Mouse (Mus musculus): ENCODE data around the gene Trpc2. TPM values are rescaled to one million over a fixed set of nuclear protein-coding genes. Genes with fewer than 3 reads are reported as not detected.
"Not testable (repeated sequence)": the region's sequence is repeated elsewhere in the genome, so short reads cannot be mapped to it uniquely, and the experiment has no call there.

Trpc2 gene
- polyA plus RNA-seq, 2 experiments = 0.12 TPM; not detected in 1

DNA sequence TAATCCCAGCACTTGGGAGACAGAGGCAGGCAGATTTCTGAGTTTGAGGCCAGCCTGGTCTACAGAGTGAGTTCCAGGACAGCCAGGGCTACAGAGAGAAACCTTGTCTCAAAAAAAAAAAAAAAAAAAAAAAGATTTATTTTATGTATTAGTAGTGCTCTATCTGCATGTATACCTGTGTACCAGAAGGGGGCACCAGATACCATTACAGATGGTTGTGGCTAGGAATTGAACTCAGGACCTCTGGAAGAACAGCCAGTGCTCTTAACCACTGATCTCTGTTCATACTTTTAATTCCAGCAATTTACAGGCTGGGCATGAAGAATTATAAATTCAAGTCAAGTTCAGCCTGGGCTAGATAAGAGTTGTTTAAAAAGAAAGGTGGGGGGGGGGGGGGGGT is 34.4 kb upstream of the Trpc2 start:
- not testable (repeated sequence) for H3K4me1 ChIP-seq (replicated peaks; ENCODE audit: control insufficient read depth in 2 of 2, insufficient read depth in 2 of 2, low read length in 1 of 2); H3K4me2 ChIP-seq (ENCODE audit: low read depth); ATAC-seq (ENCODE audit: insufficient read depth); H3K27me3 ChIP-seq (ENCODE audit: control insufficient read depth, insufficient read depth, low read length); H3K4me3 ChIP-seq (ENCODE audit: insufficient read depth in 1 of 2, low read depth in 2 of 2, low read length in 2 of 2); H3K9me3 ChIP-seq (ENCODE audit: control insufficient read depth, low read length); H3K9ac ChIP-seq (replicated peaks); DNase-seq (ENCODE audit: low read depth in 3 of 3, low spot score in 3 of 3); H3K36me3 ChIP-seq (replicated peaks; ENCODE audit: control insufficient read depth, insufficient read depth, low read depth); H3K27ac ChIP-seq
- peak; percentile 62 for TF ChIP-seq CTCF (IDR thresholded peaks at IDR 0.05; ENCODE audit: low read depth)

DNA sequence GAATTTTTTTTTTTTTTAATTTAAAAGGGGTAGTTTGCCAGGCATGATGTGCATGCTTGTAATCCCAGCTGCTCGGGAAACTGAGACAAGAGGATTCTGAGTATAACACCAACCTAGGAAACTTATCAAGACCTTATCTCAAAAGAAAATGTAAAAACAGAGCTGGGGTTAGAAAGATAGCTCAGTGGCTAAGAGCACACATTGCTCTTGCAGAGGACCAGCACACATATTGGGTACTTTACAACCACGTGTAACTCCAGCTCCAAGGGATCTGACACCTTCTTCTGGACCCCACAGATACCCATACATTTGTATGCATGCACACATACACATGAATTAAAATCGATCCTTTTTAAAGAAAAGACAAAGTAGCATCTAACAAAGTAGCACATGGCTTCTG is 21.6 kb upstream of the Trpc2 start:
- peaks cover 18 to 22% of the 10 kb centered on the region in 2 experiments for H3K4me1 ChIP-seq (replicated peaks; ENCODE audit: control insufficient read depth in 2 of 2, insufficient read depth in 2 of 2, low read length in 1 of 2)
- no peak for ATAC-seq (ENCODE audit: insufficient read depth)
- DNase-seq (ENCODE audit: low read depth in 3 of 3, low spot score in 3 of 3) = no peak
- no peaks in the 10 kb centered on the region for H3K27me3 ChIP-seq (ENCODE audit: control insufficient read depth, insufficient read depth, low read length)
- H3K27ac ChIP-seq = no peak overlapping the region
- TF ChIP-seq EP300 (IDR thresholded peaks at IDR 0.05; ENCODE audit: low read depth) (no peak), CTCF (IDR thresholded peaks at IDR 0.05; ENCODE audit: low read depth) (no peak)
- H3K36me3 ChIP-seq (replicated peaks; ENCODE audit: control insufficient read depth, insufficient read depth, low read depth) = peaks cover 3% of the 10 kb centered on the region
- 29% methylated on average over 3 of the region's 3 CpGs for WGBS (ENCODE audit: insufficient replicate concordance)
- H3K9me3 ChIP-seq (ENCODE audit: control insufficient read depth, low read length) = no peaks in the 10 kb centered on the region
- no peak overlapping the region for H3K4me2 ChIP-seq (ENCODE audit: low read depth)
- H3K9ac ChIP-seq (replicated peaks) = no peak overlapping the region
- no peak overlapping the region for H3K4me3 ChIP-seq (ENCODE audit: insufficient read depth in 1 of 2, low read depth in 2 of 2, low read length in 2 of 2)

DNA sequence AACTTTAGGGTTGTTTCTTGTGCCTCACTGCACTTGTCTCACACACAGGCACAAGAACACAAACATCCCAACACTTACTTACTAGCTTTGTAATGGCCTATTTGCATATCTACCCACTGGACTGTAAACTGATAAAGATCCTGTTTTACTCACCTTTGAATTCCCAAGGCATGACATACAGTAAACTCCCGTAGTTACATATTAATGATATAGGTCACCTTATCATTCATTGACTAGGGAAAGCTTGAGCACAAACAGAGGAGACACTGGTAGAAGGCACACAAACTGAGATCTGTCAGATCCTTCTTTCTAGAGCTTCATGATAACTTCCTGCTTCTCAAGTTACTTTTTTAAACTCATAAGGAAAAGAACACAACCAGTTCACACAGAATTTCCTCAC is 20.7 kb upstream of the Trpc2 start:
- Histone ChIP-seq H3K4me3 (ENCODE audit: insufficient read depth in 1 of 2, low read depth in 2 of 2, low read length in 2 of 2) (no peak overlapping the region), H3K36me3 (replicated peaks; ENCODE audit: control insufficient read depth, insufficient read depth, low read depth) (no peaks in the 10 kb centered on the region; the same call in none of the 2 replicates), H3K27ac (no peak overlapping the region), H3K9me3 (ENCODE audit: control insufficient read depth, low read length) (no peaks in the 10 kb centered on the region), H3K4me1 (replicated peaks; ENCODE audit: control insufficient read depth in 2 of 2, insufficient read depth in 2 of 2, low read length in 1 of 2) (peaks cover 20 to 25% of the 10 kb centered on the region in 2 experiments), H3K27me3 (ENCODE audit: control insufficient read depth, insufficient read depth, low read length) (no peaks in the 10 kb centered on the region), H3K9ac (replicated peaks) (no peak overlapping the region; the same call in 1 of the 2 replicates), H3K4me2 (ENCODE audit: low read depth) (peak overlapping the region; percentile 33)
- TF ChIP-seq CTCF (IDR thresholded peaks at IDR 0.05; ENCODE audit: low read depth) (no peak), EP300 (IDR thresholded peaks at IDR 0.05; ENCODE audit: low read depth) (no peak)
- no peak for ATAC-seq (ENCODE audit: insufficient read depth)
- WGBS (ENCODE audit: insufficient replicate concordance) = 52% methylated on average over 1 of the region's 1 CpGs
- DNase-seq (ENCODE audit: low read depth in 3 of 3, low spot score in 3 of 3) = no peak

DNA sequence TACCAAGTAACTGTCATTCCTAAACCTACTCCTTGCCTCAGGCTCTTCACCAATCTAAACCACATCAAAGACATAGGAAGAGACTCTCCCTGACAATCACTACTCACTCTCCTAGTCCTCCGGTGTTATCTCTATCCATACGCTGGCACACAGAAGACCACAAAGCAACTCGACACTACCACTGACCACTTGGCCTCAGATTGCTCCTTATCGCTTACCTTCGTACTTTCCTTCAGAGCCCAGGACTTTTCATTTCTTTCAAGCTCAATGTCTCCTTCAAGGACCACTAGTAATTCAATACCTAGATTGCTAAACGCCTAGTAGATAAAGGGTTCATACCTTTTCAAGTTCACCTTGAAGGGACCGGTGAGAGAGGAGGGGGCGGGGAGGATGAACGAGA is 19.0 kb upstream of the Trpc2 start:
- 22% methylated on average over 9 of the region's 9 CpGs for WGBS (ENCODE audit: insufficient replicate concordance)
- TF ChIP-seq CTCF (IDR thresholded peaks at IDR 0.05; ENCODE audit: low read depth) (no peak), EP300 (IDR thresholded peaks at IDR 0.05; ENCODE audit: low read depth) (no peak)
- ATAC-seq (ENCODE audit: insufficient read depth) (no peak), DNase-seq (ENCODE audit: low read depth in 3 of 3, low spot score in 3 of 3) (no peak)
- Histone ChIP-seq H3K9ac (replicated peaks) (peak overlapping the region; percentile 79), H3K9me3 (ENCODE audit: control insufficient read depth, low read length) (no peaks in the 10 kb centered on the region), H3K4me1 (replicated peaks; ENCODE audit: control insufficient read depth in 2 of 2, insufficient read depth in 2 of 2, low read length in 1 of 2) (peaks cover 20 to 25% of the 10 kb centered on the region in 2 experiments), H3K36me3 (replicated peaks; ENCODE audit: control insufficient read depth, insufficient read depth, low read depth) (no peaks in the 10 kb centered on the region; the same call in 1 of the 2 replicates), H3K4me2 (ENCODE audit: low read depth) (peak overlapping the region; percentile 93), H3K4me3 (ENCODE audit: insufficient read depth in 1 of 2, low read depth in 2 of 2, low read length in 2 of 2) (peak overlapping the region; percentile 77 to 99), H3K27me3 (ENCODE audit: control insufficient read depth, insufficient read depth, low read length) (no peaks in the 10 kb centered on the region), H3K27ac (no peak overlapping the region)

DNA sequence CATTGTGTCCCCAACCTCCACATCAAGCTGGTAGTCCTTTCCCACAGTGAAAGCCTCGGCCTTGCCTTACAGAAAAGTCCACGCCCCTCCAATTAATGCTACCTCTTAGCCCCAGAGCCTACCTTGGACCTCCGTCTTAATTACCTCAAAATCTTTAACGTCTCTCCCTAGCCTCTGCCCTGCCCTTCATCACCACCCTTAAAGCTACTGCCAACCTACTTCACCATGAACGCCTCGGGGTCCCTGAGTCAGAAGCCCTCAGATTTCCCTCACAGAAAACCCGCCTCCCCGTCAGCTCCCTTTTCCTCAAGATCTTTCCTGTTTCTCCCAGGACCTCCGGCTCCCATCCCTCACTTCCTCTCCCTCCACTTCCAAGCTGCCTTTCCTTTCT is 18.3 kb upstream of the Trpc2 start:
- Histone ChIP-seq H3K9me3 (ENCODE audit: control insufficient read depth, low read length) (no peaks in the 10 kb centered on the region), H3K4me2 (ENCODE audit: low read depth) (peak overlapping the region; percentile 93), H3K9ac (replicated peaks) (peak overlapping the region; percentile 79), H3K4me1 (replicated peaks; ENCODE audit: control insufficient read depth in 2 of 2, insufficient read depth in 2 of 2, low read length in 1 of 2) (peaks cover 20 to 24% of the 10 kb centered on the region in 2 experiments), H3K4me3 (ENCODE audit: insufficient read depth in 1 of 2, low read depth in 2 of 2, low read length in 2 of 2) (peak overlapping the region; percentile 77 to 99), H3K36me3 (replicated peaks; ENCODE audit: control insufficient read depth, insufficient read depth, low read depth) (no peaks in the 10 kb centered on the region; the same call in none of the 2 replicates), H3K27ac (no peak overlapping the region), H3K27me3 (ENCODE audit: control insufficient read depth, insufficient read depth, low read length) (no peaks in the 10 kb centered on the region)
- WGBS (ENCODE audit: insufficient replicate concordance) = under 1% methylated on average over 9 of the region's 9 CpGs
- DNase-seq (ENCODE audit: low read depth in 3 of 3, low spot score in 3 of 3) (no peak), ATAC-seq (ENCODE audit: insufficient read depth) (no peak)
- TF ChIP-seq EP300 (IDR thresholded peaks at IDR 0.05; ENCODE audit: low read depth) (no peak), CTCF (IDR thresholded peaks at IDR 0.05; ENCODE audit: low read depth) (no peak)
